Mouse (Mus musculus) spleen, adult 2 months (tissue): ENCODE results near the gene Gapvd1.

Experiments
- CTCF ChIP-seq: fragments of 200-500 bp; IDR thresholded peaks from 2 replicates; pipeline ENCODE4 v1.5.1; 2011; ENCODE audit warnings: mild to moderate bottlenecking, inconsistent platforms; ENCODE audit not compliant: insufficient read depth, insufficient read length, insufficient replicate concordance; ENCODE audit errors: extremely low read depth
- POLR2A ChIP-seq: fragments of 200-500 bp; IDR thresholded peaks from 2 replicates; pipeline ENCODE4 v1.6.1; 2011; ENCODE audit warnings: low read depth, low read length, inconsistent platforms

GRCm38 (mm10) chr2:34799357-34800256 is 44.6 kb upstream of the Gapvd1 start, which contains the start of gene Rabepk:
- no peak for TF ChIP-seq CTCF
- peak; percentile 74 for TF ChIP-seq POLR2A
